Mouse (Mus musculus) megakaryocyte, embryonic 14.5 days (primary cell): ENCODE results near the gene C2cd5.

Experiments
- FLI1 ChIP-seq: IDR thresholded peaks from 2 replicates; pipeline ENCODE4 v1.6.1; 2012; ENCODE audit warnings: low read length, inconsistent platforms, mixed read lengths
- GATA1 ChIP-seq: IDR thresholded peaks from 3 replicates; pipeline ENCODE4 v1.6.1; 2012; ENCODE audit warnings: mixed read lengths, low read length, inconsistent platforms, borderline replicate concordance

DNA sequence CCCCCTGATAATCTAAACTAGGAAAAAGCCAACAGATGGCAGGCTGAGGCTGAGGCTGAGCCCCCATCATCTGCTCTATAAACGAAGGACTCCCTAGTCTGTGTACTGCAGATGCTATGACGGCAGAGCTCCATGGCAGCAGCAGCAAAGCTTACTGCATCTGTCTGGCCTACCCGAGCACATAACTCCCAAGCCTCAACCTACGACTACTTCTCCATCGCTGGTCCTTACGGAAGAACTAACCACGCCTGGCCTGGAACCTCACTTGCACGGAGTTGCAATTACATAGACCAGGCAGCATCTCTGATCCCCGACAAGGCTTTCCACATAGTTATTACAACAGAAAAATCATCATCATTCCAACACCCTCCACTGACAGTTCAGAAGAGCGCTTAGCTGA is 23.5 kb downstream of the C2cd5 start:
- no peak for TF ChIP-seq FLI1
- no peak for TF ChIP-seq GATA1
